Mouse (Mus musculus) activated CD4-positive, CD25-positive, alpha-beta regulatory T cell, adult 4 months (primary cell): ENCODE measurements around the gene Olfr885. TPM values are rescaled to one million over a fixed set of nuclear protein-coding genes. Genes with fewer than 3 reads are reported as not detected.

ENCODE experiments used
- ATAC-seq: one replicate; pipeline ENCODE4 v1.8.0; 2017
- polyA plus RNA-seq, 2 experiments: library from polyadenylated mRNA; unstranded; fragments of 100-300 nt; shearing (Covaris generic); gene quantifications; one replicate each; pipeline ENCODE4 v1.2.1; 2017

Gene Olfr885
- not detected for polyA plus RNA-seq

DNA sequence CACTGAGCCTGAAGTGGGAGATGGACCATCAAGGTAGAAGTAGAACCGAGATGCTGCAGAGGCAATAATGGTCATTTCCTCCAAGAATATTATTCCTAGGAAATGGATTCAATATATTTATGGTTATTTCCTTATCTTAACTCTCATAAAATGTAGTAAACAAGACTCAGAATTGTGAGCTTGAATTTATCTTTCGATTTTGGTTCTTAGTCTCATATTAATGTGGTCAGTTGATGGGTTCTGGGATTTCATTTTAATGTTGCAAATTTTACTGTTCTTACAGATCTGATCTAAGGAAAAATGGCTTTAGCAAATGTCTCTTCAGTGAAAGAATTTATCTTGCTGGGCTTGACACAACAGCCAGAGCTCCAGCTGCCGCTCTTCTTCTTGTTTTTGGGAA is at the start of gene Olfr885:
Gene Olfr885 (plus strand): TSS at position 301 of the 400 bp plus-strand sequence.
- ATAC-seq: no peak

DNA sequence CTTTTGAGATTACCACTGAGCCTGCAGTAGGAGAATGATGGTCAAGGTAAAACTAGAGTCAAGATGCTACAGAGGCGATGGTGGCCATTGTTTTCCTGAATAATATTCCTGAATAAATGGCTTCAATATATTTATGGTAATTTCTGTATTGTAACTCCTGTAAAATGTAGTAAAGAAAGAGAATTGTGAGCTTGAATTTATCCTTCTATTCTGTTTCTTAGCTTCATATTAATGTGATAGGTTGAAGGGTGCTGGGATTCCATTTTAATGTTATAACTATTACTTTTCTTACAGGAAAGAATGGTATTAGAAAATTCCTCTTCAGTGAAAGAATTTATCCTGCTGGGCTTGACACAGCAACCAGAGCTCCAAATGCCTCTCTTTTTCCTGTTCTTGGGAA is 35.6 kb upstream of the Olfr885 start, which contains the start of gene Olfr883:
Gene Olfr883 (plus strand): TSS at position 301 of the 400 bp plus-strand sequence.
- no peak for ATAC-seq

DNA sequence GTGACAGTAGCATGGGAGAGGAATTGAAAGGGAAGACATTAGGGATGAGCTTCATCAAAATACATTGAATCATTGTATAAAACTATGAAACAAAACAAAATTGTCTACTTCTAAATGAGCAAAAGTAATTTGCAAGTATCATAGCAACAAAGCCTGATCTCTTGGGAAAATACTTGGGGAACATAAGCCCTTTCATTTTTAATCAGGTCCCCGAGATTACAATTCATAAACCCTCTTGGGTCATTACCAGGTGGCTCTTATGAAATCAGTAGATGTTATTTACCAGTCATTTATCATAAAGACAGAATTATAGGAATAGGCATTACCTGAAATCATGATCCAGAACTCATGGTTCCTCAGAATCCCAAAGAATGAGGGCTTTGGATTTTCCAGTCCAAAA is 14.9 kb upstream of the Olfr885 start, which contains the start of gene Olfr884:
Gene Olfr884 (plus strand): TSS at position 301 of the 400 bp plus-strand sequence.
- no peak for ATAC-seq

DNA sequence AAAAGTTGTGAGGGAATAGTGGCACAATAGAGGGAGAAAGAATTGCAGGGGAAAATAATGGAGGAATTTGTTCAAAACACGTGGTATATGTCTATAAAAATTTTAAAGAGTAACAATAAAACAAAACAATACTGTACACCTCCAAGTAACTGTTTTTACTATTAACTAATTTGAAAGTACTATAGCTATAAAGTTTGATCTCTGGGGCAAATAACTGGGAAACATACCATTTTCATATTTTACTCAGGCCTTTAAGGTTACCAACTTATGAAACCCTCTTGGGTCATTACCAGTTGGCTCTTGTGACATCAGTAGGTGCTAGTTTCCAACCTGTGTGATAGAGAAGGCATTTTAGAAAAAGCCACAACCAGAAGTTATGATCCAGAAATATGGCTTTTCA is 22.6 kb downstream of the Olfr885 start, which contains the start of gene Olfr887:
Gene Olfr887 (plus strand): TSS at position 301 of the 400 bp plus-strand sequence.
- no peak for ATAC-seq

DNA sequence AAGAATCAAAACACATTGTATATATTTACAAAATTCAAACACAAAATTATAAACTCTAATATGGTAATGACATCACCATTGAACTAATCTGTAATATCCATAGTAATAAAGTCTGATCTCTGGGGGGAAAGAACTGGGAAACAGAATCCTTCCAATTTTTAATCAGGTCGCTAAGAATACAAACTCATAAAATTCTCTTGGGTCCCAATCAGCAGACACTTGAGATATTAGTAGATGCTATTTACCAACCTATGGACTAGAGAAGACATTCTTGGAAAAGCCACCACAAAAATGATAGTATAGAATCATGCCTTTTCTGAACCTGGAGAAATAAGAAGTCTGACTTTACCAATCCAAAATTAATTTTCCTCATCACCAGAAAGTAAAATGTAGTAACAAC is 46.7 kb downstream of the Olfr885 start, which contains the start of gene Olfr888:
Gene Olfr888 (plus strand): TSS at position 301 of the 400 bp plus-strand sequence.
- ATAC-seq: no peak

Other genes starting within 250 kb of the Olfr885 start
- not detected for gene Olfr877, start 207.1 kb upstream of the Olfr885 start, polyA plus RNA-seq
- gene Olfr145, start 164.6 kb upstream of the Olfr885 start, polyA plus RNA-seq: under 1 TPM; 0.11 to 0.15 TPM
- under 1 TPM in 1 of 2 experiments, not detected in 1; 0.21 TPM for gene Olfr878, start 143.5 kb upstream of the Olfr885 start, polyA plus RNA-seq
- under 1 TPM in 1 of 2 experiments, not detected in 1; 0.16 TPM for gene Olfr881, start 69.5 kb upstream of the Olfr885 start, polyA plus RNA-seq
- not detected for gene Olfr883, start 35.5 kb upstream of the Olfr885 start, polyA plus RNA-seq
- gene Olfr884, start 14.8 kb upstream of the Olfr885 start, polyA plus RNA-seq: not detected
- not detected for gene Olfr887, start 22.8 kb downstream of the Olfr885 start, polyA plus RNA-seq
- gene Olfr888, start 46.8 kb downstream of the Olfr885 start, polyA plus RNA-seq: not detected
- gene Olfr889, start 53.9 kb downstream of the Olfr885 start, polyA plus RNA-seq: under 1 TPM in 1 of 2 experiments, not detected in 1; 0.05 TPM
- under 1 TPM in 1 of 2 experiments, not detected in 1; 0.17 TPM for gene Olfr890, start 81.2 kb downstream of the Olfr885 start, polyA plus RNA-seq
- gene Olfr891, start 119.5 kb downstream of the Olfr885 start, polyA plus RNA-seq: not detected
- not detected for gene Olfr893, start 147.0 kb downstream of the Olfr885 start, polyA plus RNA-seq
- gene Olfr894, start 156.7 kb downstream of the Olfr885 start, polyA plus RNA-seq: not detected
- gene Olfr143, start 191.5 kb downstream of the Olfr885 start, polyA plus RNA-seq: not detected
- not detected for gene Olfr895, start 206.5 kb downstream of the Olfr885 start, polyA plus RNA-seq
- gene Olfr896-ps1, start 229.8 kb downstream of the Olfr885 start, polyA plus RNA-seq: not detected